Mouse (Mus musculus): ENCODE data around the gene Glrx2. TPM values are rescaled to one million over a fixed set of nuclear protein-coding genes. Genes with fewer than 3 reads are reported as not detected.

Gene Glrx2
- polyA plus RNA-seq, 1 experiment from 2014 or later = 71.2 TPM

DNA sequence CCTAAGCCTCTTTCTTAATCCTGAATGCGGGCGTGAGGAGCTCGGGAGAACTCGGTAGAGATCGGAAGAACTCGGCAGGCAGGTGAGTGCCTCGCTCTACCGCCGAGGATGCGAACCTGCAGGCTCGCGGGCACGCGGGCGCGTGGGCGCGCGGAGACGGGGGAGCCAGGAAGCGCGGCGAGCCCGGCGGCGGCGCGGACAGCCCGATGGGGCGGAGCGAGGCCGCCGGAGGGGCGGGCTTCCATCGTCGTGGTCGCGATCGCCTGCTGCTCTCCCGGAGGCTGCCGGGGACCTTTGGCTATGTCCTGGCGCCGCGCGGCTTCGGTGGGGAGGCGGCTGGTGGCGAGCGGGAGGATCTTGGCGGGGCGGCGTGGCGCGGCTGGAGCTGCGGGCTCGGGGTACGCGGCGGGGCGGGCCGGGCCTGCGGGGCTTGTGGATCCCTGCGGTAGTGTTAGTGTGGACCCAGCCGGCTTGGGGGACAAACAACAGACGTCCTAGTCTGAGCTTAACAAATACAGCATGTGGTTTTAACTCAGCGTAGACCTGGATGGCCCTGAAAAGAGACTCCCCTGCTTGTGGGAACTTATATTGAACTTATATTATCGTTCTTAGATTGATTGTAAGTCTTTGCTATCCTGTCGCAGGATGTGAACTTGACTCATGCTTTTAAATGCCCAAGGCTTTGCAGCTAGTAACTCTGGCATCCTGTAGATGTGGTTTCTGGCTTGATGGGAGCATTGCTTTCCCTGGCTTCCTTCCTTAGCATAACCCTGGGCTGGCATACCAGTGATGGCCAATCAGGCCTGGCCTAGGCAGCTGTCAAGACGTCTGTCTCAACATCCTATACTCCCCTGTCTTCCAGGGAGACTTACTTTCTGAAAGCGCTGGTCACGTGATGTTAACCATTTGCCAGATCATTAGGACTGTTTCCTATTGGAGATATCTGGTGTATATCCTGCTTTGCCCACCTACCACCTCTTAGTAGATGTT, 23.5 kb downstream of the Glrx2 start:
- WGBS = under 1% methylated on average over 70 of the region's 71 CpGs
- peak; percentile 95 for ATAC-seq (ENCODE audit: low FRiP score)
- peak overlapping the region; percentile 86 for H3K9ac ChIP-seq (ENCODE audit: low read length)
- H3K9me3 ChIP-seq (ENCODE audit: control insufficient read depth, low read length) = no peaks in the 10 kb centered on the region
- 0 out of 2 replicates have a peak, but pooled peaks cover 2% of the 10 kb centered on the region for H3K36me3 ChIP-seq (ENCODE audit: control insufficient read depth, insufficient read depth, low read length)
- H3K27ac ChIP-seq (ENCODE audit: low read depth, low read length) = peak overlapping the region; percentile 31; the same call in 1 of the 2 replicates
- peak overlapping the region; percentile 53 for H3K4me2 ChIP-seq
- no peaks in the 10 kb centered on the region; the same call in 1 of the 2 replicates for H3K4me1 ChIP-seq (ENCODE audit: control insufficient read depth, insufficient read depth, low read length)
- no peaks in the 10 kb centered on the region for H3K27me3 ChIP-seq (ENCODE audit: control insufficient read depth, insufficient read depth, low read length)
- peak; percentile 97 for DNase-seq (ENCODE audit: low spot score, missing footprints)
- peak overlapping the region; percentile 71 for H3K4me3 ChIP-seq (ENCODE audit: low read depth, low read length)

DNA sequence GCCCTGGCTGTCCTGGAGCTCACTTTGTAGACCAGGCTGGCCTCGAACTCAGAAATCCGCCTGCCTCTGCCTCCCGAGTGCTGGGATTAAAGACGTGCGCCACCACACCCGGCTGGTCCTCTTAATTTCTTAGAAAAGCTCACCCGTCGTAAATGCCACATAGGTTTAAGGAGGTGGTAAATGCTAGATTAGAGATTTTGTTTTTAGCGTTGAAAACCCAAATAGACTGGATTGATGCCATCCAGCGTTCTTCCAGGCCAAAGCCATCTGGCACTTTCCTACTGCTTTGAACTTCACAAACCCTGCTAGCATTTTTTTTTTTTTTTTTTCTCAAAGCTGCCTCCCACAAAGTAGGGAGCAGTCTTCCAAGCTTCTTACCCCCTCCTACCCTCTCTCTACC, 24.4 kb downstream of the Glrx2 start:
- Histone ChIP-seq H3K9me3 (ENCODE audit: control insufficient read depth, low read length) (no peaks in the 10 kb centered on the region), H3K36me3 (ENCODE audit: control insufficient read depth, insufficient read depth, low read length) (0 out of 2 replicates have a peak, but pooled peaks cover 2% of the 10 kb centered on the region), H3K9ac (ENCODE audit: low read length) (no peak overlapping the region), H3K27ac (ENCODE audit: low read depth, low read length) (no peak overlapping the region), H3K4me2 (no peak overlapping the region), H3K4me1 (ENCODE audit: control insufficient read depth, insufficient read depth, low read length) (no peaks in the 10 kb centered on the region; the same call in 1 of the 2 replicates), H3K27me3 (ENCODE audit: control insufficient read depth, insufficient read depth, low read length) (no peaks in the 10 kb centered on the region), H3K4me3 (ENCODE audit: low read depth, low read length) (no peak overlapping the region)
- ATAC-seq (ENCODE audit: low FRiP score) (no peak), DNase-seq (ENCODE audit: low spot score, missing footprints) (no peak)
- 86% methylated on average over 10 of the region's 10 CpGs for WGBS

DNA sequence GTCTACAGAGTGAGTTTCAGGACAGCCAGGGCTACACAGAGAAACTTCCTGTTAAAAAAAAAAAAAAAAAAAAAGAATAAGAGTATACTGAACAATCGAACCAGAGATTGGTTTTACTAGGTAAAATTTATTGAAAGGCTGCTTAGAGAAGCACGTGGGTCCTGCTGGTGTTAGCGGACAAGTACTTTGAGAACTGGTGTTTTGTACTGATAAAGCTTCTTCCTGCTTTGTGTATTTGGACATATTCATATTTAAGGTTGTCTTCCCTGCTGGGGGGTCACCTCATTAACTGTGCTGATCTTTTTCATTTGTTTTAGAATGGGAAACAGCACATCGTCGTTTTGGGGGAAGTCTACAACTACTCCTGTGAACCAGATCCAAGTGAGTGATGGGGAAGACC, 25.2 kb downstream of the Glrx2 start:
- Histone ChIP-seq H3K9me3 (ENCODE audit: control insufficient read depth, low read length) (no peaks in the 10 kb centered on the region), H3K4me3 (ENCODE audit: low read depth, low read length) (no peak overlapping the region), H3K36me3 (ENCODE audit: control insufficient read depth, insufficient read depth, low read length) (0 out of 2 replicates have a peak, but pooled peaks cover 2% of the 10 kb centered on the region), H3K27me3 (ENCODE audit: control insufficient read depth, insufficient read depth, low read length) (no peaks in the 10 kb centered on the region), H3K27ac (ENCODE audit: low read depth, low read length) (no peak overlapping the region), H3K9ac (ENCODE audit: low read length) (no peak overlapping the region), H3K4me2 (no peak overlapping the region), H3K4me1 (ENCODE audit: control insufficient read depth, insufficient read depth, low read length) (no peaks in the 10 kb centered on the region; the same call in 1 of the 2 replicates)
- DNase-seq (ENCODE audit: low spot score, missing footprints) (no peak), ATAC-seq (ENCODE audit: low FRiP score) (no peak)
- WGBS = 90% methylated on average over 5 of the region's 5 CpGs

DNA sequence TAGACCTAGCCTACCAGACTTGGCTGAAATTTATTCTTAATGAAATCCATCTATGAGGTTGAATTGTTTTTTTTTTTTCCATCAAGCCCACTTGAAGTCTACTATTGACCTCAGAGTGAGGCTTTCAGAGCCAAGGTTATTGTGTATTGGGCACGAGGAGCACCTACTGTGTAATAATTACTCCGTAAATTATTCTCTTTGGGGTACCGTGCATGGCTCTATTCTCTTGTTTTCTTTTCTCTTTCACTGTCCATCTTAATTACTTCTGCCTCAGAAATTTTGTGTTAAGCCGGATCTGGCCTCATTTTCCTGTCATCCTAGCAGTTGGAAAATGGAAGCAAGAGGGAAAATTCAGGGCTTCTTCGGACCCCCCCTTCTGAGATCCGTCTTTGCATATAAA, 26.0 kb downstream of the Glrx2 start:
- H3K27ac ChIP-seq (ENCODE audit: low read depth, low read length) = no peak overlapping the region
- no peak overlapping the region for H3K9ac ChIP-seq (ENCODE audit: low read length)
- whole genome bisulfite sequencing = 65% methylated on average over 6 of the region's 6 CpGs
- H3K9me3 ChIP-seq (ENCODE audit: control insufficient read depth, low read length) = no peaks in the 10 kb centered on the region
- H3K27me3 ChIP-seq (ENCODE audit: control insufficient read depth, insufficient read depth, low read length) = no peaks in the 10 kb centered on the region
- H3K4me3 ChIP-seq (ENCODE audit: low read depth, low read length) = no peak overlapping the region
- H3K4me2 ChIP-seq = no peak overlapping the region
- DNase-seq (ENCODE audit: low spot score, missing footprints) (no peak), ATAC-seq (ENCODE audit: low FRiP score) (no peak)
- H3K36me3 ChIP-seq (ENCODE audit: control insufficient read depth, insufficient read depth, low read length) = 0 out of 2 replicates have a peak, but pooled peaks cover 2% of the 10 kb centered on the region
- H3K4me1 ChIP-seq (ENCODE audit: control insufficient read depth, insufficient read depth, low read length) = no peaks in the 10 kb centered on the region; the same call in 1 of the 2 replicates

DNA sequence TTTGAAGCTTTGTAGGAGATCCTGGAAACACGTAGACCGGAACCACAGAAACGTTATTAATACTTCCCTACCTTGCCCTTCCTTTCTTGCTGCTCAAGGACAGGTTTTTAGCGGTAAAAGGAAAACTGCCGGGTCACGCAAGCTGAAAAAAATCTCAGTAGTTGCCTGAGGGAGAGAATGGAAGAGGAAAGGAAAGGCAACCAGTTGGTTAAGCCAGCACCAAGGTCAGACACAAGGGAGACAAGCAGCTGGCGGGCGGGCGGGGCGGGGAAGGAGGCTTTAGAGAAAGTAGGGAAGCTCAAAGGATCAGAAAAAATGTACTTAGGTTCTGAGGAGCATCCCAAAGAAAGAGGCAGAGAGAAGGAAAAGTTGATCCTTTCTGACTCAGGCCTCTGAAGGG, 29.7 kb downstream of the Glrx2 start:
- 0 out of 2 replicates have a peak, but pooled peaks cover 2% of the 10 kb centered on the region for H3K36me3 ChIP-seq (ENCODE audit: control insufficient read depth, insufficient read depth, low read length)
- H3K4me1 ChIP-seq (ENCODE audit: control insufficient read depth, insufficient read depth, low read length) = no peaks in the 10 kb centered on the region; the same call in 1 of the 2 replicates
- no peak for DNase-seq (ENCODE audit: low spot score, missing footprints)

DNA sequence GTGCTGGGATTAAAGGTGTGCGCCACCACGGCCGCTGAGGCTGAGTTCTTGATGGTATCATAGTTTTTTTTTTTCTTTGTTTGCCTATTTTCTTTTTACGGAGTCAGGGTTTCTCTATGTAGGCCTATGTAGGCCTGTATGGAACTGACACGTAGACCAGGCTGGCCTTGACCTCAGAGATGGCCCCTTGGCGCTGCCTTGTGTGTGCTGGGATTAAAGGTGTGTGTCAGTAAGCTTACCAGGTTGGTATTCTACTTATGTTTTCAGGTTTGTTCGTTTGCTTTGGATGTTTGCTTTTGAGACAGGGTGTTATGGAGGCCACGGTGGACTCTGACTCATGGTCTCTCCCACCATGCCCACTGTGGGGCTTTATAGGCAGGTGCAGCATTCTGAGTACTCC, 46.0 kb downstream of the Glrx2 start:
- H3K4me1 ChIP-seq (ENCODE audit: control insufficient read depth, insufficient read depth, low read length) = no peaks in the 10 kb centered on the region
- peaks cover 15% of the 10 kb centered on the region for H3K36me3 ChIP-seq (ENCODE audit: control insufficient read depth, insufficient read depth, low read length)
- no peaks in the 10 kb centered on the region for H3K27me3 ChIP-seq (ENCODE audit: control insufficient read depth, insufficient read depth, low read length)
- H3K27ac ChIP-seq (ENCODE audit: low read depth, low read length) = no peak overlapping the region
- no peak overlapping the region for H3K4me3 ChIP-seq (ENCODE audit: low read depth, low read length)
- H3K9ac ChIP-seq (ENCODE audit: low read length) = no peak overlapping the region
- DNase-seq (ENCODE audit: low spot score, missing footprints) (no peak), ATAC-seq (ENCODE audit: low FRiP score) (no peak)
- 92% methylated on average over 8 of the region's 8 CpGs for WGBS
- no peak overlapping the region for H3K4me2 ChIP-seq
- no peaks in the 10 kb centered on the region for H3K9me3 ChIP-seq (ENCODE audit: control insufficient read depth, low read length)

More for the DNA sequence above, 29.7 kb downstream of the Glrx2 start:
- no peak overlapping the region for H3K4me3 ChIP-seq (ENCODE audit: low read depth, low read length)
- H3K27ac ChIP-seq (ENCODE audit: low read depth, low read length) = no peak overlapping the region
- H3K9me3 ChIP-seq (ENCODE audit: control insufficient read depth, low read length) = no peaks in the 10 kb centered on the region
- no peak for ATAC-seq (ENCODE audit: low FRiP score)
- WGBS = 90% methylated on average over 10 of the region's 10 CpGs
- no peak overlapping the region for H3K4me2 ChIP-seq
- H3K9ac ChIP-seq (ENCODE audit: low read length) = no peak overlapping the region
- H3K27me3 ChIP-seq (ENCODE audit: control insufficient read depth, insufficient read depth, low read length) = no peaks in the 10 kb centered on the region

DNA sequence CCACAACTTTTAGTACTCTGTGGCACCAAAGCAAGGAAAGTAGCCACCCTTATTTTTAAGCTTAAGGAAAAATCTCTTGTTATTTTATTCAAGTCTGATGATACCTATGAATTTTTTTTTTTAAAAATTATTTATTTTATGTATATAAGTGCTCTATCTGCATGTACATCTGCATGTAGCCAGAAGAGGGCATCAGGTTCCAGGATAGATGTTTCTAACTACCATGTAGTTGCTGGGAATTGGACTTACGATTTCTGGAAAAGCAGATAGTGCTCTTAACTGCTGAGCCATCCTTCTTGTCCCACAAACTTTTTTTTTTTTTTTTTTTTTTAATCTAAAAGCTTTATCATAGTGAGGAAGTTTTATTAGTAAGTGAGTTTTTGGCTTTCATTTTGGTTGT, 48.3 kb downstream of the Glrx2 start:
- no peak overlapping the region for H3K4me2 ChIP-seq
- H3K27ac ChIP-seq (ENCODE audit: low read depth, low read length) = no peak overlapping the region
- H3K9ac ChIP-seq (ENCODE audit: low read length) = no peak overlapping the region
- H3K36me3 ChIP-seq (ENCODE audit: control insufficient read depth, insufficient read depth, low read length) = peaks cover 13% of the 10 kb centered on the region
- 89% methylated on average over 1 of the region's 1 CpGs for WGBS
- no peaks in the 10 kb centered on the region for H3K4me1 ChIP-seq (ENCODE audit: control insufficient read depth, insufficient read depth, low read length)
- H3K9me3 ChIP-seq (ENCODE audit: control insufficient read depth, low read length) = no peaks in the 10 kb centered on the region
- no peak for ATAC-seq (ENCODE audit: low FRiP score)
- H3K4me3 ChIP-seq (ENCODE audit: low read depth, low read length) = no peak overlapping the region
- no peak for DNase-seq (ENCODE audit: low spot score, missing footprints)
- H3K27me3 ChIP-seq (ENCODE audit: control insufficient read depth, insufficient read depth, low read length) = no peaks in the 10 kb centered on the region

DNA sequence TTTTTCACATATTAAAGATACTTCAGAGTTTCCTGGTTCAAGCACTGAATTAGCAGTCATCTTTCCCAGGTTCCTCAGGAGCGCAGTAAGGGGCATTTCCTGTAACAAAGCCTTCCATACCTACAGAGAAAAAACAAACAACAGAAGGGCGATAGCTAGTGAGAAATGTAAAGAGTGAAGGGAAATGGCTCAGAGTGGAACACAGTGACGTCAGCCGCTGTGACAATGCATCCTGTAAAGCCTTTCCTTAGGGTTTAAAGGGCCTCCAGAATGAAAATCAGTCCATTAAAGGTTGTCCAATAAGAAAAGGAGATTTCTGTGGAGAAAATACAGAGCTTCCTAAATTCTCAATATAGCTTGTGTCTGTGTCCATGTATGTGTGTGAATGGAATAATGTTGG, 49.7 kb downstream of the Glrx2 start:
- 89% methylated on average over 4 of the region's 4 CpGs for WGBS
- no peak overlapping the region for H3K4me3 ChIP-seq (ENCODE audit: low read depth, low read length)
- no peak overlapping the region for H3K4me2 ChIP-seq
- H3K27me3 ChIP-seq (ENCODE audit: control insufficient read depth, insufficient read depth, low read length) = no peaks in the 10 kb centered on the region
- no peak overlapping the region for H3K9ac ChIP-seq (ENCODE audit: low read length)
- H3K9me3 ChIP-seq (ENCODE audit: control insufficient read depth, low read length) = no peaks in the 10 kb centered on the region
- ATAC-seq (ENCODE audit: low FRiP score) = no peak
- H3K4me1 ChIP-seq (ENCODE audit: control insufficient read depth, insufficient read depth, low read length) = no peaks in the 10 kb centered on the region
- no peak overlapping the region for H3K27ac ChIP-seq (ENCODE audit: low read depth, low read length)
- H3K36me3 ChIP-seq (ENCODE audit: control insufficient read depth, insufficient read depth, low read length) = peaks cover 11% of the 10 kb centered on the region
- DNase-seq (ENCODE audit: low spot score, missing footprints) = no peak

DNA sequence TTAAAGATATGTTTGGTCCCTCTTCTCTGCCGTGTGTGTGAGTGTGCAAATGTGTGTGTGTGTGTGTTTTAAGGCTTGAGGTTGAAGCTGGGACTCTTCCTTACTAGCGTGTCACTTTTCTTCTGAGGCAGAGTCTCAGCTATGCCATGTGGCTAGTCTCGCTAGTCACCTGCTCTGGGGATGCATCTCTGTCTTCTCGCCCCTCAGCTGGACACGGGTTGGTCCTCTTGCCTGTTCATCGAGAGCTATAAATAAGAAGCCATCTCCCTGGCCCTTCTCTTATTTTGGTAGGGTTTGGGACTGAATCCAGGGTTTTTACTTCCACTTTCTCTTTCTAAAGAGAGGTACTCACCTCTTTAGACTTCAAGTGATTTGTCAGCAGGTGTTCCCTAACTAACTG, 50.1 kb downstream of the Glrx2 start:
- DNase-seq (ENCODE audit: low spot score, missing footprints) = no peak
- no peak overlapping the region for H3K9ac ChIP-seq (ENCODE audit: low read length)
- WGBS = 88% methylated on average over 6 of the region's 6 CpGs

More for the DNA sequence above, 50.1 kb downstream of the Glrx2 start:
- Histone ChIP-seq H3K4me2 (no peak overlapping the region), H3K27ac (ENCODE audit: low read depth, low read length) (no peak overlapping the region), H3K27me3 (ENCODE audit: control insufficient read depth, insufficient read depth, low read length) (no peaks in the 10 kb centered on the region), H3K4me3 (ENCODE audit: low read depth, low read length) (no peak overlapping the region), H3K4me1 (ENCODE audit: control insufficient read depth, insufficient read depth, low read length) (no peaks in the 10 kb centered on the region), H3K9me3 (ENCODE audit: control insufficient read depth, low read length) (no peaks in the 10 kb centered on the region), H3K36me3 (ENCODE audit: control insufficient read depth, insufficient read depth, low read length) (peaks cover 11% of the 10 kb centered on the region)
- ATAC-seq (ENCODE audit: low FRiP score) = no peak

All from midbrain, embryonic 11.5 days (tissue).